Mouse (Mus musculus) heart, embryonic 11.5 days (tissue): ENCODE measurements around the gene Spin1. TPM values are rescaled to one million over a fixed set of nuclear protein-coding genes. Genes with fewer than 3 reads are reported as not detected.
"Not testable (repeated sequence)": the region's sequence is repeated elsewhere in the genome, so short reads cannot be mapped to it uniquely, and the experiment has no call there.

Experiments used
- ATAC-seq: fragments of 200-750 bp; cut with Nextera tagmentation; replicated peaks from 2 replicates; pipeline ENCODE4 v1.8.0; 2017; ENCODE audit warnings: moderate library complexity; ENCODE audit not compliant: insufficient number of reproducible peaks, low FRiP score, low TSS enrichment
- H3K27ac ChIP-seq: fragments of 300-500 bp; sonication (generic); 2 replicates; pipeline ENCODE4 v1.5.1; 2014; ENCODE audit warnings: mild to moderate bottlenecking, low read depth, low read length
- H3K27me3 ChIP-seq: fragments of 300-500 bp; sonication (generic); 2 replicates; pipeline ENCODE4 v1.6.1; 2014; ENCODE audit warnings: mild to moderate bottlenecking, low read length, mixed read lengths; ENCODE audit not compliant: control insufficient read depth, insufficient read depth
- H3K36me3 ChIP-seq: fragments of 300-500 bp; sonication (generic); 2 replicates; pipeline ENCODE4 v1.6.1; 2014; ENCODE audit warnings: mild to moderate bottlenecking, low read length, moderate library complexity, mixed read lengths; ENCODE audit not compliant: control insufficient read depth, insufficient read depth
- H3K4me1 ChIP-seq: fragments of 300-500 bp; sonication (generic); 2 replicates; pipeline ENCODE4 v1.6.1; 2014; ENCODE audit warnings: low read length; ENCODE audit not compliant: control insufficient read depth, insufficient read depth
- H3K4me2 ChIP-seq: fragments of 300-500 bp; sonication (generic); 2 replicates; pipeline ENCODE4 v1.6.1; 2014; ENCODE audit warnings: mild to moderate bottlenecking, moderate library complexity
- H3K4me3 ChIP-seq: fragments of 300-500 bp; sonication (generic); 2 replicates; pipeline ENCODE4 v1.5.1; 2014; ENCODE audit warnings: low read depth, low read length
- H3K9ac ChIP-seq: fragments of 300-500 bp; sonication (generic); 2 replicates; pipeline ENCODE4 v1.6.1; 2014; ENCODE audit warnings: mild to moderate bottlenecking, low read depth, low read length, moderate library complexity
- H3K9me3 ChIP-seq: fragments of 300-500 bp; sonication (generic); replicated peaks from 2 replicates; pipeline ENCODE4 v1.6.1; 2016; ENCODE audit warnings: low read length; ENCODE audit not compliant: control insufficient read depth
- WGBS: fragments of 180-500 bp; shearing (Covaris S2); extraction: QIAGEN DNeasy Blood & Tissue Kit; methylation state at CpG from one replicate; pipeline ENCODE4 v1.1.7; 2014; ENCODE audit not compliant: insufficient replicate concordance; 5-methylcytosine and 5-hydroxymethylcytosine counted together
- polyA plus RNA-seq: library from polyadenylated mRNA; unstranded; fragments of >200 nt; fragmentation: Nextera tagmentation; extraction: Ambion mirVana; gene quantifications from 2 replicates; pipeline ENCODE4 v1.2.1, GENCODE M21; 2014

Gene Spin1
- polyA plus RNA-seq, 1 experiment from 2014 or later = 56.7 TPM

DNA sequence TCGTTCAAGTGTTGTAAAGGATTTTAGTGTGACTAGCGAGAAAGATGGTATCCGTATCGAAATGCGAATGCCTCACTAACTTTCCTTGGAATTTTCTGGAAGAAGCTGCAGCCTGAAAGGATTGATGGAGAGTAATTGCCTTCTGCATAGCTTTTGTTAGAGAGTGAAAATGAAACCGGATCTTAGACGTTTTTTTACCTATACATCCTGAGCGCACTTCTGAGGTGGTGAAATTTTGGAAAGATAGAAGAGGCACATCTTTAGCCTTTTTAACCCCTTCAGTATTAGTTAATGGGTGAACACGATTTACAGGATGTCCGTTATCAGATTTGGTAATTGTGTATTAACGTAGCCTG is 1.1 kb downstream of the Spin1 start:
- Histone ChIP-seq H3K27me3 (no peaks in the 10 kb centered on the region), H3K9ac (peak overlapping the region; percentile 93), H3K9me3 (no peaks in the 10 kb centered on the region), H3K4me2 (peak overlapping the region; percentile 99), H3K36me3 (peaks cover 10% of the 10 kb centered on the region; the same call in 1 of the 2 replicates), H3K4me1 (peaks cover 5% of the 10 kb centered on the region; the same call in 1 of the 2 replicates), H3K4me3 (peak overlapping the region; percentile 93), H3K27ac (peak overlapping the region; percentile 87)
- no peak for ATAC-seq
- 30% methylated on average over 11 of the region's 11 CpGs for WGBS

DNA sequence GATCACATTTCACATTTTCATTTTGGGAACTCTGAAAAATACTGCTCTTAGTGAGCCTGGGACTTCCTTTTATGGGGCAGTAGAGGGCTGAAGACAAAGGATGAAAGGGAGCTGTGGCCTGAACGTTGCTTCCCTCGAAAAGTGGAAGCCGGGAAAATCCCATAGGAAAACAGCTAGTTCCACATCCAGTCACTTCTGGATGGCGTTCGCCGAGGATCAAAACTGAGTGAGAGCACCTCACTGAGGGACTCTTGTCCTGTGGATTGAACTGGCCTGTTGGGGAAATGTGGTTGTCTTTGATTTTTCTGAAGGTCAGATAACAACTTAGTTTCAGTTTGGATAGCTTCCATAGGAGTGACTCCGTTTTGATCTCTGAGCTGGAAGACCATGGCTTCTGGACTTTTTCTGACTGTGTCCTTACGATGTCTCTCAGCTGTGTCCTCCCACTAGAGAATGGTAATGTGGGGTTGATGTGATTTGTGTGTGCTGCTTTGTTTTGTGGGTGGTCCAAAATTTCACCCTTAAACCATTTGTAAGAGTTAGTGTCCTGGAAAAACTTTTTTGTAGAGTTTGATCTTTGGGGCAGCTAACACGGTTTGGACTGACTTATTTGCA is 2.5 kb downstream of the Spin1 start:
- no peak overlapping the region; the same call in 1 of the 2 replicates for H3K9ac ChIP-seq
- WGBS = 86% methylated on average over 9 of the region's 9 CpGs
- no peaks in the 10 kb centered on the region for H3K9me3 ChIP-seq
- peaks cover 5% of the 10 kb centered on the region; the same call in 1 of the 2 replicates for H3K4me1 ChIP-seq
- H3K36me3 ChIP-seq = peaks cover 10% of the 10 kb centered on the region; the same call in 1 of the 2 replicates
- peak overlapping the region; percentile 35 for H3K4me2 ChIP-seq
- H3K27me3 ChIP-seq = no peaks in the 10 kb centered on the region
- no peak overlapping the region for H3K27ac ChIP-seq
- ATAC-seq = no peak
- no peak overlapping the region for H3K4me3 ChIP-seq

- WGBS = 94% methylated on average over 9 of the region's 9 CpGs
- ATAC-seq = no peak
- Histone ChIP-seq H3K9me3 (peaks cover 2% of the 10 kb centered on the region; the same call in 1 of the 2 replicates), H3K4me1 (peaks cover 5% of the 10 kb centered on the region; the same call in 1 of the 2 replicates), H3K4me2 (no peak overlapping the region), H3K9ac (no peak overlapping the region), H3K27me3 (no peaks in the 10 kb centered on the region), H3K36me3 (peaks cover 10% of the 10 kb centered on the region; the same call in 1 of the 2 replicates), H3K27ac (no peak overlapping the region), H3K4me3 (no peak overlapping the region)
Observed at GRCm38 (mm10) chr13:51103861-51104650, 3.4 kb downstream of the Spin1 start.

DNA sequence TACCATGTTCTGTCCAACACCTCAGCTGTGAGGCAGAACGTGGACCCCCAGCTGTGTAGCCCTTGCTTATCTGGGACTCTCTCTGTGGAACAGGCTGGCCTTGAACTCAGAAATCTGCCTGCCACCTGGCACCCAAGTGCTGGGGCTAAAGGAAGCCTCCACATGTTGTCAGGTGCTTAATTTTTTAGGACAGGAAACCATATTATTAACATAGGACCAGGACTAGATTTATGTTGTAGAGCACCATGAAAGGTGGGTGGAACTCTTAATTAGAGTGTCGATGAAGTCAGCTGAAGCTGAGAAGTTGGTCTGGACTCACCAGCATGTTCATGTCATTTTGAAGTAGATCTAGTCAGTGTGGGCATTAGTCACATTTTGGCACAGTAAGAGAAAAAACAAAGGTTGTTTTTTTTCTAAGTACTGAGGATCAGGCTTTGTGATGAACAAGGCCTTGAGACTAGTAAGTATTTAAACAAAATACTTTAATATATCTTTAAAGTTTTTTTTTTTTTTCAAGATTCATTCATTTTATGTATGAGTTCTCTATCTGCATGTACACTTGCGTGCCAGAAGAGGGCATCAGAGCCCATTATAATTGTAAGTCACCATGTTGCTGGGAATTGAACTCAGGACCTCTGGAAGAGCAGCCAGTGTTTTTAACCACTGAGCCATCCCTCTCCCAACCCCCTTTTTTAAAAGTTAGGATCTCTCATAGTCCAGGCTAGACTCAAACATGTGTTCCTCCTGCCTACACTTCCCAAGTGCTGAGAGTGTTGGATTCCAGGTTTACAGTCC is 5.4 kb downstream of the Spin1 start:
- Histone ChIP-seq H3K9ac (no peak overlapping the region), H3K4me3 (no peak overlapping the region), H3K27ac (no peak overlapping the region), H3K4me2 (no peak overlapping the region), H3K4me1 (peaks cover 5% of the 10 kb centered on the region; the same call in 1 of the 2 replicates), H3K27me3 (no peaks in the 10 kb centered on the region), H3K9me3 (peaks cover 3% of the 10 kb centered on the region; the same call in 1 of the 2 replicates), H3K36me3 (peaks cover 10% of the 10 kb centered on the region)
- WGBS = 93% methylated on average over 3 of the region's 3 CpGs
- no peak for ATAC-seq

GRCm38 (mm10) chr13:51106816-51107215 is 6.1 kb downstream of the Spin1 start:
- no peak for ATAC-seq
- WGBS = 91% methylated on average over 4 of the region's 4 CpGs

DNA sequence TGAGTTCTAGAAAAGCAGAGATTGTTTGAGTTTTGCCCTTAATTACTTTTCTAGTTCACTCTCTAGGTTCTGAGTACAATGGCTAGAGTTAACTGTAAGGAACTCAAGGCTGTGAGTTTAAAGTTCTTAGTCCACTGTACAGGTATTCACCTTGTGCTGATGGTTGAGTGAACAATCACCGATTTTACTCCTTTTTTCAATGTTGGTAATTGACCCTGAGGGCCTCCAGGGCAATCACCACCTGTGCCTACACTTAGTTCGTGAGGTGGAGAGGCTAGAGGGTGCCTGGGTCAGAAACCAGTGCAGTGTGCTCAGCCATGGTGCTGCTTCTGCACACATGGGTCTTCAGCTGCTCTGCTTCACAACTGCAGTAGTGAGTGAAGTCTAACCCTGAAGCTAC is 8.8 kb downstream of the Spin1 start:
- ATAC-seq = no peak
- no peaks in the 10 kb centered on the region for H3K27me3 ChIP-seq
- H3K9me3 ChIP-seq = peaks cover 3% of the 10 kb centered on the region; the same call in 1 of the 2 replicates
- no peak overlapping the region for H3K9ac ChIP-seq
- no peak overlapping the region for H3K4me3 ChIP-seq
- H3K36me3 ChIP-seq = no peaks in the 10 kb centered on the region; the same call in none of the 2 replicates
- H3K4me1 ChIP-seq = peaks cover 2% of the 10 kb centered on the region; the same call in 1 of the 2 replicates
- H3K4me2 ChIP-seq = no peak overlapping the region
- H3K27ac ChIP-seq = no peak overlapping the region
- WGBS = 94% methylated on average over 2 of the region's 2 CpGs

More at GRCm38 (mm10) chr13:51106816-51107215, 6.1 kb downstream of the Spin1 start:
- no peak overlapping the region for H3K9ac ChIP-seq
- H3K9me3 ChIP-seq = peaks cover 3% of the 10 kb centered on the region; the same call in 1 of the 2 replicates
- no peak overlapping the region for H3K27ac ChIP-seq
- no peaks in the 10 kb centered on the region for H3K27me3 ChIP-seq
- no peak overlapping the region for H3K4me3 ChIP-seq
- H3K4me1 ChIP-seq = peaks cover 5% of the 10 kb centered on the region; the same call in 1 of the 2 replicates
- H3K36me3 ChIP-seq = peaks cover 10% of the 10 kb centered on the region
- no peak overlapping the region for H3K4me2 ChIP-seq

DNA sequence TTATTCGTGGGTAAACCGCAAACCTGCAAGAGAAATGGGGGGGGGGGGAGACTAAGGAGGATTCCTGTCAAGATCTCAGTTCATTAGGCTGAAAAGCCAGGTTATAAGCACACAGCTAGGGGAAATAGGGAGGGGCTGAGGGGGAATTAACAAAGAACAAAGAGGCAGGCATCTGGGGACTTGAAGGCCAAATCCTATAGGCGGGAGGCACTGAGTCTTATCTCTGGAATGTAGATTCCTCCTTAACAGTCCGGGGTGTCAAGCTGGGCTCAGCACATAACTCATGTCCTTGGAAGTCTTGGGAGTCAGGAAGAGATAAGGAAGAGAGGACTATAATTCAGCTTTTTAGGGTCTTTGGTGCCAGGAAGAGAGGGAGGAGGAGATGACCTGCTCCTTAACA is 13.7 kb downstream of the Spin1 start:
- H3K4me1 ChIP-seq = peaks cover 30% of the 10 kb centered on the region
- WGBS = 22% methylated on average over 4 of the region's 4 CpGs
- not testable (repeated sequence) for H3K27ac ChIP-seq

DNA sequence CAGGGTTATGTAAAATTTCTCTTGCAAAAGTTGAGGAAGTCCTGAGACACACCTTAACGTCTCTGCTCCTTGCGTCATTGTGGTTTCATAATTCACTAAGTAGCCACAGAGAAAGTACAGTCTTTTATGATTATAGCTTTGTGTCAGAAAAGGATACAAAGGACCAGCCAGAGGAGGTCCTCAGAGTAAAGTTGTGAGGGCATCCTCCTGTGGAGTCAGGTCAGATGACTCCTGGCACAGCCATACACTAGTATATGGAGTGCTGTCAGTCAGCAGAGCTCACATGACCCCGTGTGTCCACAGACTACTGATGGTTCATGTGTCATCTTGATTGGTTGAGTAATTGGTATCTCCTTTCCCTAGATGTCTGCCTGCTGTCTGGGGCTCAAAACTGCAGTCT is 15.1 kb downstream of the Spin1 start:
- WGBS = 86% methylated on average over 3 of the region's 3 CpGs
- ATAC-seq = no peak
- Histone ChIP-seq H3K4me1 (peaks cover 43% of the 10 kb centered on the region), H3K9ac (no peak overlapping the region), H3K27ac (no peak overlapping the region), H3K36me3 (no peaks in the 10 kb centered on the region; the same call in 1 of the 2 replicates), H3K27me3 (no peaks in the 10 kb centered on the region), H3K4me2 (no peak overlapping the region), H3K9me3 (no peaks in the 10 kb centered on the region), H3K4me3 (no peak overlapping the region)

More for the DNA sequence above, 13.7 kb downstream of the Spin1 start:
- H3K9ac ChIP-seq, H3K27me3 ChIP-seq, H3K4me3 ChIP-seq, H3K9me3 ChIP-seq, H3K36me3 ChIP-seq, H3K4me2 ChIP-seq, ATAC-seq: not testable (repeated sequence)
